Mouse (Mus musculus) cerebellum, postnatal 4 days (tissue): ENCODE data around the gene 2810459M11Rik.

Experiments used
- DNase-seq, 2 experiments: peaks; one replicate each; pipeline ENCODE4 v3.0.0; 2022; ENCODE audit warnings: low spot score in 2 of 2, mixed read lengths in 1 of 2

Gene 2810459M11Rik

GRCm38 (mm10) chr1:86053198-86053921 is 7.7 kb downstream of the 2810459M11Rik start:
- DNase-seq, result peak; percentile 75 to 94

GRCm38 (mm10) chr1:86054943-86055342 is 9.3 kb downstream of the 2810459M11Rik start:
- no peak for DNase-seq

DNA sequence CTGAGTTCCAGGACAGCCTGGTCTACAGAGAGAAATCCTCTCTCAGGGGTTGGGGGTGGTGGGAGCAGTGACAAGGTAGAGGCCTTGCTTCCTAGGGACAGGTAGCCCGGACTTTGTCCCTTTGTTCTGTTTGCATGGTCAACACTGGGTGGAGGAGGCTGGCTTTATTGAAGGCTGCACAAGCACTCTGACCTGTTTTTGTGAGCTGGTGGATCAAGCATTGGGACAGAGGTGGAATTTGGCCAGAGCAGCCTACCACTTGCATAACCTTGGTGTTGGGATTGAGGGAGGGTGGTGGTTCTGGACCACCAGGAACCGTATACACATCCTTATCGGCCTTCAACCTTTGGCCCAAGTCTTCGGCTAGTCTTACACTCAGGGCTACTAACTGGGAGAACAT is 10.6 kb downstream of the 2810459M11Rik start:
- DNase-seq, result no peak

DNA sequence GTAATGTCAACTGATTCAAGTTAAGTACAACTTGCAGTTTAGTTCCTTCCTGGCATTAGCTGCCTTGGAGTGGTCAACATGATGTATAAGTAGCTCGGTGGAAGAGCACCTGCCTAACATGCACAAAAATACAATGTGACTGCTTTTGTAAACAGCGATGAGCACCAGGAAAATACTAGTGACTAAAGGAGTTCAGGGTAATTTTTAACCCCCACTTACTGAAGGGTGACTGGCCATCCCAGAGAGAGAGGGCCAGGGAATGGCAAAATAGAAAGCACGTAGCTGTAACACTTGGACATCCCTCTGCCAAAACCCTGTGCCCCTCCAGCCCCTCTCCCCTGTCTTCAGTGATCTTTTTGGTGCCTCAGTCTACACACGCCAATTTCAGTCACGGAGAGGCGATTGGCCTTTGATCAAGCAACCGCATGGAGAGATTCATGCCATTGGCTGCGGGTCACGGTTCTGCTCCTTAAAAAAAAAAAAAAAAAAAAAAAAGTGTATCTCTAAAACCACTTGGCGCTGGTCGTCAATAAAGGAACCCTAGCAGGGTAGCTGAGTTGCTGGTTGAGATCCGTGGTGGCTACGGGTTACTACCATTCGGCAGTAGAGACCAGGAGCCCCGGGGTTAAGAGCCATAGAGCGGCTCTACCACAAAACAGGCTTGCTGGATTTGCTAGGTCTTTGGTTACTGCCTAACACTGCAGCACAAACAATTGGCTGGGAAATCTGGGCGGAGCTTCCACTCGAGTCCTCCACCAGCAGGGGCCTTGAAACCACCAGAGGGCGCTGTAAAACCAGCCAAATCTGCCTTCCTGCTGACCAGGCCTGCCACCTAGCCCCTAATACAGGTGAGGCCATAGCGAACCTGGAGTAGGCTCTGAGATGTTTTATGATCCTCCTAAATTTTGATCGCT is 13.4 kb downstream of the 2810459M11Rik start:
- peak; percentile 87 to 95 for DNase-seq

DNA sequence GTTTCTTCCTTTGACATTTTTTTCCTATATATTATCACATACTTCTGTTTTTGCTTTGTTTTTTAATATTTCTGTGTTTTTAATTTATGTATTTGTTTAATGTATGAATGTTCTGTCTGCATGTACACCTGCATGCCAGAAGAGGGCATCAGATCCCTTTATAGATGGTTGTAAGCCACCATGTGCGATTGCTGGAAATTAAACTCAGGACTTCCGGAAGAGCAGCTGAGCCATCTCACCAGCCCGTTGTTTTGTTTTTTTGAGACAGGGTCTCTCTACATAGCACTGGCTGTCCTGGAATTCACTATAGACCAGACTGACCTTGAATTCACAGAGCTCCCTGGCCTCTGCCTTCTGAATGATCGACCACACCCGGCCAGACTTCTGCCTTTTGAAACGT is 16.9 kb downstream of the 2810459M11Rik start:
- no peak for DNase-seq

- peak; percentile 60 to 82 for DNase-seq
These were observed 18.8 kb downstream of the 2810459M11Rik start, which contains the start of gene Psmd1 for GRCm38 (mm10) chr1:86064271-86064991. Psmd1 (plus strand) TSS chr1:86064387.

DNA sequence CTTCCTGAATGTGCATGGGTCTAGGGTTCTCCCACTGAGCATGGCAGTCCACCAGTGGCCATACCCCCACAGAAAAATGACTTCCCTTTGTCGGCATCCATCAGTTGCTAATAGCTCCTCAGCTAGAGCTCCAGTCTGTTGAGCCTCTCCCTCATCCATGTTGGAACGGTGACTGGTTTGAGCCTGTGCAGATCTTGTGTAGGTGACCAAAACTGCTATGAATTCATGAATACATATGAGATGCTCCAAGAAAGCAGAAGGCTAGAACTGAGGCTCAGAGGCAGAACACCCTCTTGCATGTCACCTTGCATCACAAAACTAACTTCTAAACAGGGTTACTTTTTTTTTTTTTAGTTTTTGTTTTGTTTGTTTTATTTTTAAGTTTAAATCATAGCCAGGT is 30.9 kb downstream of the 2810459M11Rik start:
- DNase-seq, result no peak

- DNase-seq, result no peak
These were observed 48.8 kb downstream of the 2810459M11Rik start for GRCm38 (mm10) chr1:86094413-86094812.

- DNase-seq, result no peak
These were observed 59.4 kb downstream of the 2810459M11Rik start for GRCm38 (mm10) chr1:86105054-86105453.
